In genomic region chrX:166803246-166803645, GRCm38 (mm10) we compare ENCODE assay signal across 9 mouse cellular contexts.
DNase-seq lines count a peak whose midpoint lies in the region; ATAC-seq and TF ChIP-seq lines count a peak whose summit lies in the region.
"Had no signal": no experiment of that assay in that cellular context is flagged by ENCODE, and none has a peak within 500 bp of the region (broad histone marks: within the 10 kb centered on the region; RNA-seq: fewer than 3 reads in every experiment).

No protein-coding gene starts in this region.

- H3K9me3 ChIP-seq in heart, embryonic 13.5 days, result no peaks in the 10 kb centered on the region

- H3K36me3 ChIP-seq in heart, embryonic 13.5 days, result no peaks in the 10 kb centered on the region
- H3K36me3 ChIP-seq in myocyte (ENCODE audit: control insufficient read depth, insufficient read depth), result no peaks in the 10 kb centered on the region

- H3ac ChIP-seq in myocyte (ENCODE audit: control insufficient read depth, insufficient read length), result no peak overlapping the region

- no peak overlapping the region for H3K4me3 ChIP-seq in heart, embryonic 13.5 days
- H3K4me3 ChIP-seq in myocyte, result no peak overlapping the region

- H3K79me2 ChIP-seq in myocyte (ENCODE audit: control insufficient read depth, insufficient read depth), result no peaks in the 10 kb centered on the region

- H3K4me2 ChIP-seq in heart, embryonic 13.5 days, result no peak overlapping the region
- H3K4me2 ChIP-seq in myocyte (ENCODE audit: low read depth), result no peak overlapping the region

- no peak for ATAC-seq in heart, embryonic 13.5 days (ENCODE audit: extremely low read depth, insufficient number of reproducible peaks, low FRiP score, low TSS enrichment)

- peaks cover 4% of the 10 kb centered on the region; the same call in 1 of the 2 replicates for H3K27me3 ChIP-seq in heart, embryonic 13.5 days (replicated peaks)
- no peaks in the 10 kb centered on the region for H3K27me3 ChIP-seq in myocyte (ENCODE audit: control insufficient read depth, insufficient read depth, insufficient read length)

- 0 out of 2 replicates have a peak, but pooled peaks cover 11% of the 10 kb centered on the region for H3K4me1 ChIP-seq in heart, embryonic 13.5 days

- peak overlapping the region; percentile 45; the same call in 1 of the 2 replicates for H3K27ac ChIP-seq in heart, embryonic 13.5 days (replicated peaks)
- H3K27ac ChIP-seq: macrophage had no signal

- TF ChIP-seq POLR2A in myocyte (IDR thresholded peaks at IDR 0.05; ENCODE audit: insufficient read length, low read depth), result no peak

- WGBS in heart, embryonic 13.5 days, result 29% methylated on average over 6 of the region's 6 CpGs

- no peak overlapping the region for H3K9ac ChIP-seq in heart, embryonic 13.5 days

- no peak for DNase-seq in heart, adult 9 months (ENCODE audit: low spot score in 2 of 2)
- DNase-seq in cerebellum, postnatal 10 days, result peak; percentile 80 to 86
- peak; percentile 10 for DNase-seq in heart, postnatal 4 days
- no peak for DNase-seq in kidney, postnatal 36 days
- DNase-seq in frontal cortex, postnatal 36 days (ENCODE audit: low spot score in 2 of 2), result no peak
- no peak for DNase-seq in right cerebral cortex, postnatal 4 days

TF ChIP-seq in myocyte, 11 proteins besides CTCF, POLR2A, EP300 and RAD21:
- TF ChIP-seq MYOG (IDR thresholded peaks at IDR 0.05; ENCODE audit: control insufficient read depth in 1 of 3, insufficient read depth in 1 of 3, insufficient read length in 2 of 3, low read depth in 2 of 3), result peak; percentile 98 to 99 (median 99)
- peak; percentile 99 for TF ChIP-seq TCF3 (IDR thresholded peaks at IDR 0.05; ENCODE audit: insufficient read length, low read depth)
- peak; percentile 91 to 98 (median 98) for TF ChIP-seq MYOD1 (IDR thresholded peaks at IDR 0.05; ENCODE audit: control insufficient read depth in 1 of 3, insufficient read length in 2 of 3, low read depth in 2 of 3)
- no peak for TF ChIP-seq REST (IDR thresholded peaks at IDR 0.05; ENCODE audit: insufficient read depth, insufficient read length)
- peak; percentile 100 for TF ChIP-seq TCF12 (IDR thresholded peaks at IDR 0.05; ENCODE audit: insufficient read depth, poor library complexity, severe bottlenecking)

Comparison
In these comparisons a context has a peak if more than half of its experiments do, and no peak if none do; other contexts are left out.
1. DNase-seq: peak in cerebellum, postnatal 10 days (2 of 2) and heart, postnatal 4 days (single experiment); none in heart, adult 9 months (0 of 2), kidney, postnatal 36 days (0 of 2), frontal cortex, postnatal 36 days (0 of 2) and right cerebral cortex, postnatal 4 days (single experiment).